Mouse (Mus musculus): Measurements from ENCODE around the gene Ubtd1. TPM values are rescaled to one million over a fixed set of nuclear protein-coding genes. Genes with fewer than 3 reads are reported as not detected.
"Not testable (repeated sequence)": the region's sequence is repeated elsewhere in the genome, so short reads cannot be mapped to it uniquely, and the experiment has no call there.

Ubtd1 gene
- polyA plus RNA-seq, 1 experiment: 31.7 TPM

DNA sequence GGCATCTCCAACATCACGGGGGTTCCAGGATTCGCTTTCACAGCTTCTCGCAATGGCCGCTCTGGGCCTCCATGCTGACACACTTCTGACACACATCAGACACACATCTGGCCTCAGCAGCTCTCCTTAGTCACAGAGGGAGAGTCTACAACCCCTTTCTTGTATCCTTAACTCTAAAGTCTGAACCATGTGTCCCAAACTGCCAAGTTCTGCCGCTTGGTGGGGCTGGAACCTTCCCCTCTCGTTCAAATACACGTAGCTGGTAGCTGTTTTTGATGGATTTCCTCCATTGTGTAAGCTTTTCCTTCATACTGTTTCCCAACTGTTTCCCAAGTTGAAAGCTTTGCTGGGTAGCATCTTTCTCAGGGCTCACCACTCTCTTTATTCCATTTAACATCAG, 89.7 kb downstream of the Ubtd1 start:
- 68% methylated on average over 7 of the region's 7 CpGs for WGBS
- peak; percentile 46 for TF ChIP-seq CTCF (IDR thresholded peaks at IDR 0.05; ENCODE audit: insufficient read depth, low read length)
- no peak for TF ChIP-seq POLR2A (IDR thresholded peaks at IDR 0.05; ENCODE audit: borderline replicate concordance, extremely low read depth, low read depth, low read length)
- no peak overlapping the region for H3K4me3 ChIP-seq (replicated peaks; ENCODE audit: extremely low read depth, low read depth, low read length)
- H3K4me1 ChIP-seq (ENCODE audit: control insufficient read depth, insufficient read depth, low read length): no peaks in the 10 kb centered on the region
- no peak for DNase-seq

DNA sequence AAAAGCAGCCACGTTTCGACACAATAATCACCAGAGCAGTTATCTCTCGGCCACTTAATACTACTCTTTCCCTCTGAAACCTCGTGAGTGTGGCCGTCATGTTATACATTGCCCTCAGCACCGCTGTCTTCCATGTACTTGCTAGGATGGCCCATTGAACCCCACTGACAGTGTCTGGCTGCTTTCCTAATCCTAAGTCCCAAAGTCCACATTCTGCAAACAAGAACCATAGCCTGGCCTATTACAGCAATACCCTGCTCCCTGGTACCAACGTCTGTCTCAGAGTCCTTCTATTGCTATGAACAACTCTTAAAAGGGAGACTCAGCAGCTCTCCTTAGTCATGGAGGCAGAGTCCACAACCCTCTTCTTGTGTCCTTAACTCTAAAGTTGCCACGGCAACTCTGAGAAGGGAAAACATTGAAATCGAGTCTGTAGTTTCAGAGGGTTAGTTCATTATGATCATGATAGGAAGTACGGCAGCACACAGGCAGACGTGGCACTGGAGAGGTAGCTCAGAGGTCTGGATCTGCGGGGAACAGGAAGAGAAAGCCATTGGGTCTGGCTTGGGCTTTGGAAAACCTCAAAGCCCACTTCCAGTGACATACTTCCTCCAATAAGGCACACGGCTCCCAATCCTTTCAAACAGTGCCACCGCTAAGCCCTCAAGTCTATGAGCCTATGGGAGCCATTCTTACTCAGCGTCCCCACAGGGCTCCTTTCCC, 90.5 kb downstream of the Ubtd1 start:
- no peak for TF ChIP-seq POLR2A (IDR thresholded peaks at IDR 0.05; ENCODE audit: borderline replicate concordance, extremely low read depth, low read depth, low read length)
- no peak for TF ChIP-seq CTCF (IDR thresholded peaks at IDR 0.05; ENCODE audit: insufficient read depth, low read length)
- no peak for DNase-seq
- Histone ChIP-seq H3K4me3 (replicated peaks; ENCODE audit: extremely low read depth, low read depth, low read length) (no peak overlapping the region), H3K4me1 (ENCODE audit: control insufficient read depth, insufficient read depth, low read length) (no peaks in the 10 kb centered on the region)
- 73% methylated on average over 15 of the region's 15 CpGs for WGBS

GRCm38 (mm10) chr19:42072802-42073201, 91.2 kb downstream of the Ubtd1 start:
- no peak overlapping the region for H3K4me3 ChIP-seq (replicated peaks; ENCODE audit: extremely low read depth, low read depth, low read length)
- H3K4me1 ChIP-seq (ENCODE audit: control insufficient read depth, insufficient read depth, low read length): no peaks in the 10 kb centered on the region
- TF ChIP-seq POLR2A (IDR thresholded peaks at IDR 0.05; ENCODE audit: borderline replicate concordance, extremely low read depth, low read depth, low read length) (no peak), CTCF (IDR thresholded peaks at IDR 0.05; ENCODE audit: insufficient read depth, low read length) (no peak)
- WGBS: 64% methylated on average over 7 of the region's 7 CpGs
- DNase-seq: no peak

DNA sequence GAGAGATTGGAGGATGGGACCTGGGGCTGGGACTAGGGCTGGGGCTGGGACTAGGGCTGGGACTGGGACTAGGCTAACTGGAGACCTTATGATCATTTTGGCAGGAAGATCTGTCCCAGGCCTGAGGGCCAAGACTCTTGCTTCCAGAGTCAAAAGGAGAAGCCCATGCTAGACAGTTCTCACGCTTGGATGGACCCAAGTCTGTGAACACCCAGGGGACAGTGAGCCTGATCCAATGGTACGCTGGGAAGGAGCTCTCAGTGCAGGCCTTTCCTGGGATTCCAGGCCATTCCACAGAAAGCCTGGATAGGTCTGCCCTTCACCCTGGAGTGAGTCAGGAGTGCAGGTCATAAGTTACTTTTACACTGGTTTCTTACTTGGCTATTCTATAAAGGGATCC, 93.5 kb downstream of the Ubtd1 start:
- TF ChIP-seq POLR2A (IDR thresholded peaks at IDR 0.05; ENCODE audit: borderline replicate concordance, extremely low read depth, low read depth, low read length) (no peak), CTCF (IDR thresholded peaks at IDR 0.05; ENCODE audit: insufficient read depth, low read length) (no peak)
- no peak for DNase-seq
- H3K4me3 ChIP-seq (replicated peaks; ENCODE audit: extremely low read depth, low read depth, low read length): no peak overlapping the region
- 77% methylated on average over 2 of the region's 2 CpGs for WGBS
- H3K4me1 ChIP-seq (ENCODE audit: control insufficient read depth, insufficient read depth, low read length): no peaks in the 10 kb centered on the region

- no peak for DNase-seq
Measured at GRCm38 (mm10) chr19:42075992-42076391, 94.4 kb downstream of the Ubtd1 start.

GRCm38 (mm10) chr19:42078566-42078965, 97.0 kb downstream of the Ubtd1 start:
- DNase-seq: no peak
- WGBS: 74% methylated on average over 8 of the region's 8 CpGs
- no peak overlapping the region for H3K4me3 ChIP-seq (replicated peaks; ENCODE audit: extremely low read depth, low read depth, low read length)
- no peak for TF ChIP-seq POLR2A (IDR thresholded peaks at IDR 0.05; ENCODE audit: borderline replicate concordance, extremely low read depth, low read depth, low read length)
- TF ChIP-seq CTCF (IDR thresholded peaks at IDR 0.05; ENCODE audit: insufficient read depth, low read length): no peak
- no peaks in the 10 kb centered on the region for H3K4me1 ChIP-seq (ENCODE audit: control insufficient read depth, insufficient read depth, low read length)

More at GRCm38 (mm10) chr19:42075992-42076391, 94.4 kb downstream of the Ubtd1 start:
- Histone ChIP-seq H3K4me1 (ENCODE audit: control insufficient read depth, insufficient read depth, low read length) (no peaks in the 10 kb centered on the region), H3K4me3 (replicated peaks; ENCODE audit: extremely low read depth, low read depth, low read length) (no peak overlapping the region)
- TF ChIP-seq POLR2A (IDR thresholded peaks at IDR 0.05; ENCODE audit: borderline replicate concordance, extremely low read depth, low read depth, low read length): no peak
- 90% methylated on average over 16 of the region's 16 CpGs for WGBS

DNA sequence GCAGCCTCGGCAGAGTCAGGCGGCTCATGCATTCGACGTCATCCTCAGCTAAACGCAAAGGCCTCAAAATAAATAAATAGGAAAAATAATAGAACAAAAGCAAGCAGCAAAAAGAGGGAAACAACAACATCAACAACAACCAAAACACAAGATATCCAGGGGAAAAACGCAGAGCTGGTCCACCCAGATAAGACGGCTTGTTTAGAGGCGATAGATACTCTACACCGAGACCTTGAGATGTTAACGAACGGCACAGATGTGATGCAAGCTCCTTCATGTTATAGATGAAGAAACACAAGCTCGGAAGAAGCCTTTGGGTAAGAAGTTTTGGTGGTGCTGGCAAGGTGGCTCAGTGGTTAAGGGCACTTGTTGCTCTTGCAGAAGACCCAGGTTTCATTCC, 97.4 kb downstream of the Ubtd1 start:
- no peak for DNase-seq
- TF ChIP-seq CTCF (IDR thresholded peaks at IDR 0.05; ENCODE audit: insufficient read depth, low read length) (no peak), POLR2A (IDR thresholded peaks at IDR 0.05; ENCODE audit: borderline replicate concordance, extremely low read depth, low read depth, low read length) (no peak)
- WGBS: 92% methylated on average over 12 of the region's 12 CpGs
- Histone ChIP-seq H3K4me3 (replicated peaks; ENCODE audit: extremely low read depth, low read depth, low read length) (no peak overlapping the region), H3K4me1 (ENCODE audit: control insufficient read depth, insufficient read depth, low read length) (no peaks in the 10 kb centered on the region)

DNA sequence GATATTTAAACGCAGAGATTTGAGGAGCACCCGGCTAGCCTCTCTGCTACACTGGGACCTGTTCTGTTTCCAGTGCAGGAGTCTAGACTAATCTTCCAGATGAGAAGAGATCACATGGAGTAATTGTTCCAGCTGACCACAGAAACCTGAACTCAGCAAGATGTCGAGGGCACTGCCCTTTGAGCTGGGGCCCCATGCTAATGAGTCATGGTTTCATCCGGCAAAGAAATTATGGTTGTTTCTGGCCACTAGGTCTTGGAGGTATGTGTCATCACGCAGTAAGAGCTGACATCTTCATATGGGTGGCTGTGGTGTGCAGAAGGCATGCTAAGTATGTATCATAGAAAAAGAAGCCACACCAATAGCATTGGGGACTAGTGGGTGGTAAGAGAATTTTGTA, 98.4 kb downstream of the Ubtd1 start:
- no peaks in the 10 kb centered on the region for H3K4me1 ChIP-seq (ENCODE audit: control insufficient read depth, insufficient read depth, low read length)
- WGBS: 76% methylated on average over 5 of the region's 5 CpGs
- TF ChIP-seq POLR2A (IDR thresholded peaks at IDR 0.05; ENCODE audit: borderline replicate concordance, extremely low read depth, low read depth, low read length) (no peak), CTCF (IDR thresholded peaks at IDR 0.05; ENCODE audit: insufficient read depth, low read length) (no peak)
- DNase-seq: no peak
- H3K4me3 ChIP-seq (replicated peaks; ENCODE audit: extremely low read depth, low read depth, low read length): no peak overlapping the region

DNA sequence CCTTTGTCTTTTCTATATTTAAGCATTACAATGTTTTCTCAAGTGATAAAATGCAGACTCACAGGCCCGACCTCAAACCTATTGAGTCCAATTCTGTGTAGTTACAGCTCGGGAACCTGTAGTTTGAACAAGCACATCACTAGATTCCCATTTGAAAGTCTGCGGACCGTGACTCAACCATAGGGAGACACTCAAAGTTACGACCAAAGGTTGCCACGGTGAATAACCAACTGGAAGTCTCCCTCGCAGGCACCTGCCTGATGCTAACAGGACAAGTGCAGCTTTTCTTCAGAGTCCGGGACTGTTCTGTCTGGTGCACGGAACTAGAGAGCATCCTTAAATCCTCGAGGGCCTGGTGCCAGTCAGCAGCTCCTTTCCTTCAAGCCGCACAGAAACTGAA, 98.9 kb downstream of the Ubtd1 start:
- H3K4me1 ChIP-seq (ENCODE audit: control insufficient read depth, insufficient read depth, low read length): no peaks in the 10 kb centered on the region
- H3K4me3 ChIP-seq (replicated peaks; ENCODE audit: extremely low read depth, low read depth, low read length): no peak overlapping the region
- TF ChIP-seq CTCF (IDR thresholded peaks at IDR 0.05; ENCODE audit: insufficient read depth, low read length): no peak
- TF ChIP-seq POLR2A (IDR thresholded peaks at IDR 0.05; ENCODE audit: borderline replicate concordance, extremely low read depth, low read depth, low read length): no peak
- no peak for DNase-seq
- WGBS: 85% methylated on average over 11 of the region's 11 CpGs

GRCm38 (mm10) chr19:42081613-42082012, 100.0 kb downstream of the Ubtd1 start:
- WGBS: 88% methylated on average over 5 of the region's 5 CpGs
- not testable (repeated sequence) for DNase-seq; H3K4me1 ChIP-seq (ENCODE audit: control insufficient read depth, insufficient read depth, low read length); H3K4me3 ChIP-seq (replicated peaks; ENCODE audit: extremely low read depth, low read depth, low read length)

Other genes starting within 250 kb of the Ubtd1 start
- 0.03 and 0.13 TPM in 2 replicates for gene Slit1, start 238.1 kb upstream of the Ubtd1 start, polyA plus RNA-seq (2012; rRNA removed)
- 1.3 and 2.2 TPM in 2 replicates for gene Arhgap19, start 179.7 kb upstream of the Ubtd1 start, polyA plus RNA-seq (2012; rRNA removed)
- gene Frat1, start 151.8 kb upstream of the Ubtd1 start, polyA plus RNA-seq (2012; rRNA removed): 3.6 and 4.7 TPM in 2 replicates
- gene Frat2, start 133.6 kb upstream of the Ubtd1 start, polyA plus RNA-seq (2012; rRNA removed): 3.3 and 4.3 TPM in 2 replicates
- 4.1 and 5.5 TPM in 2 replicates for gene Rrp12, start 85.6 kb upstream of the Ubtd1 start, polyA plus RNA-seq (2012; rRNA removed)
- gene Pgam1, start 69.8 kb upstream of the Ubtd1 start, polyA plus RNA-seq (2012; rRNA removed): 123 and 169 TPM in 2 replicates
- 12.2 and 16.0 TPM in 2 replicates for gene Exosc1, start 48.3 kb upstream of the Ubtd1 start, polyA plus RNA-seq (2012; rRNA removed)
- gene Zdhhc16, start 48.3 kb upstream of the Ubtd1 start, polyA plus RNA-seq (2012; rRNA removed): 67.4 and 91.5 TPM in 2 replicates
- 53.7 and 57.0 TPM in 2 replicates for gene Mms19, start 606 bp upstream of the Ubtd1 start, polyA plus RNA-seq (2012; rRNA removed)
- gene Ankrd2, start 54.2 kb downstream of the Ubtd1 start, polyA plus RNA-seq (2012; rRNA removed): 0.14 and 0.20 TPM in 2 replicates
- gene Hoga1, start 63.8 kb downstream of the Ubtd1 start, polyA plus RNA-seq (2012; rRNA removed): 7.6 and 8.7 TPM in 2 replicates
- 1.1 and 1.4 TPM in 2 replicates for gene 4933411K16Rik, start 70.5 kb downstream of the Ubtd1 start, polyA plus RNA-seq (2012; rRNA removed)
- 7.1 and 9.0 TPM in 2 replicates for gene Morn4, start 104.6 kb downstream of the Ubtd1 start, polyA plus RNA-seq (2012; rRNA removed)
- 29.1 and 34.8 TPM in 2 replicates for gene Pi4k2a, start 108.7 kb downstream of the Ubtd1 start, polyA plus RNA-seq (2012; rRNA removed)
- 46.8 and 69.6 TPM in 2 replicates for gene Avpi1, start 147.3 kb downstream of the Ubtd1 start, polyA plus RNA-seq (2012; rRNA removed)
- gene Marveld1, start 165.6 kb downstream of the Ubtd1 start, polyA plus RNA-seq (2012; rRNA removed): 215 and 250 TPM in 2 replicates
- gene Zfyve27, start 182.2 kb downstream of the Ubtd1 start, polyA plus RNA-seq (2012; rRNA removed): 39.3 and 53.9 TPM in 2 replicates
- gene Sfrp5, start 220.5 kb downstream of the Ubtd1 start, polyA plus RNA-seq (2012; rRNA removed): 4.9 and 9.4 TPM in 2 replicates

Measured in lung, adult 2 months (tissue).